Mouse (Mus musculus): ENCODE data around the gene Pdzd2. TPM values are rescaled to one million over a fixed set of nuclear protein-coding genes. Genes with fewer than 3 reads are reported as not detected.

The Pdzd2 gene
- polyA plus RNA-seq, 1 experiment from 2014 or later = 4.7 TPM

DNA sequence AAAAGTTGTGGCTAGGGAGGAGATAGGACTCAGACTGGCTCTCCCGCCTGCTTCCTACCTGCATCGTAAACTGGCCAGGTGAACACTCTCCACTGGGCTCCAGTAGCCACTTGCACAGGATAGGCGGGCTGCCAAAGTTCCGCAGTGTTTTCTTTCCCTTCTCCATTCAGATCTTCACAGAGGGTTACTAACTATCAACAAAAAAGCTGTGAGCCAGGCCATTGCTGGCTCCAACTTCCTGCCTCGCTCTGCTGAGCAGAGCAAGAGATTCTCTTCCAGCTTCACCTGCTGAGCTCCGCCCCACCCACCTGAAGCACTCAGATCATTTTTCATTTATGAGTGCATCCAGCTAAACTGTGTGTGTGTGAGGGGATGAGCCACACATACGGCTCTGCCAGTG lies 246.5 kb downstream of the Pdzd2 start:
- H3K9me3 ChIP-seq = no peaks in the 10 kb centered on the region
- no peak overlapping the region for H3K27ac ChIP-seq
- H3K27me3 ChIP-seq (ENCODE audit: poor library complexity, severe bottlenecking) = no peaks in the 10 kb centered on the region
- no peak for DNase-seq (ENCODE audit: extremely low spot score, low spot score)
- no peak overlapping the region for H3K4me3 ChIP-seq
- H3K36me3 ChIP-seq (replicated peaks) = no peaks in the 10 kb centered on the region
- peaks cover 18% of the 10 kb centered on the region for H3K4me1 ChIP-seq
- WGBS = 70% methylated on average over 7 of the region's 7 CpGs

DNA sequence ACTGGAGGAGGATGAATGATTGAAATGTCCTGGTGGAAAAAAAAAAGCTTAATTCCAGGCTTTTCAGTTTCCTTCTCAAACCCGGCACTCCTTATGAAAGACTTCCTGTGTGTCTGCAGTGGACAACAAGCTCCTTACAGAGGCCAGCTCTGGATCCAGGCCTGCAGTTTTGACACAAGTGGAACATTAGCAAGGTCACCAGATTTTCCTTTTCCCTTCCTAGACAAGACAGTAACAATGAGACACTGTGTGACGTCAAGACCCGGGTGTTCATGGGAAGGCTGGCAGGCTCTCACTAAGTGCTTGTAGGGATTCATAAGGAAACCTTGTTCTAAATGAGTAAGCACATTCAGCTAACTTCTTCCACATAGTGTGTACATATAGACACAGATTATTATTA lies 248.8 kb downstream of the Pdzd2 start:
- H3K36me3 ChIP-seq (replicated peaks) = no peaks in the 10 kb centered on the region
- no peaks in the 10 kb centered on the region for H3K27me3 ChIP-seq (ENCODE audit: poor library complexity, severe bottlenecking)
- H3K4me1 ChIP-seq = peaks cover 23% of the 10 kb centered on the region
- no peak overlapping the region for H3K4me3 ChIP-seq
- H3K27ac ChIP-seq = no peak overlapping the region
- 42% methylated on average over 3 of the region's 3 CpGs for WGBS
- DNase-seq (ENCODE audit: extremely low spot score, low spot score) = no peak
- H3K9me3 ChIP-seq = no peaks in the 10 kb centered on the region

DNA sequence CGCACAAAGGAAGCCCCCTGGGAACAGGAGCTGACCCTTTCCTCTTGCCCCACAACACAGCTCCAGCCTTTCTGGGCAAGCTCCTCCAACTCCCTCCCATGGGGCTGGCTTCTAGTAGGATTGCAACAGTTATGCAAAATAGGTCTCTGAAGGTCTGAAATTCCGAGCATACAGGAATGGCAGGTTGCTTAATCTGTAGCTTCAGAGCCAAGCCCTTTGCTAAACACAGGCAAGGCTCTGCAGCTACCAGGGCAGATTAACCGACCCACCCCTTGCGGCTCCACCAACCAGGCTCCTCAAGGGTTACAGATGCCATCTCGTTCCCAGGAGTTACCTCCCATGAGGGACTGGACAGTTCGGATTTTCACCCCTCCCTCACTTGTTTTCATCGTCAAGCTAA lies 249.2 kb downstream of the Pdzd2 start:
- H3K4me1 ChIP-seq = peaks cover 23% of the 10 kb centered on the region
- H3K4me3 ChIP-seq = no peak overlapping the region
- DNase-seq (ENCODE audit: extremely low spot score, low spot score) = no peak
- H3K9me3 ChIP-seq = no peaks in the 10 kb centered on the region
- H3K36me3 ChIP-seq (replicated peaks) = no peaks in the 10 kb centered on the region
- 0 out of 2 replicates have a peak overlapping the region, but pooled peaks have one; percentile 9 for H3K27ac ChIP-seq
- WGBS = 13% methylated on average over 7 of the region's 7 CpGs
- H3K27me3 ChIP-seq (ENCODE audit: poor library complexity, severe bottlenecking) = no peaks in the 10 kb centered on the region

DNA sequence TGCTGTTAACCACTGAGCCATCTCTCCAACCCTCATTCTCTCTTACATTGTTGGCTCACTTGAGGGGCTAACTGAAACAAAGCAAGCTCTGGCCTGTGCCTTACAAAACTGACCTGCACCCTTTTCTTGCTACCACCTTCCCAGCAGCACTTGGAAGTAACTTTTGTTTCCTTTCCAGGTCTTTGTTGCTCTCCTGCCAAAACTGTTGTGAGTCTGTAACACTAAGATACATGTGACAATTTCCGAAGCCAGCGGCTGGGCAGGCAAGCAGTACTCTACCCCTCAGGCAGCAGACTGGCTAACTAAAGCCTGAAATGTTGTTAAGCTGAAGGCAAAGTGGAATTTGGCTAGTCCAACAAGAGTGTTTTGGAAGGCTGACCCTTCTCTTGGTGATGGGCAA lies 251.4 kb downstream of the Pdzd2 start:
- Histone ChIP-seq H3K36me3 (replicated peaks) (no peaks in the 10 kb centered on the region), H3K27ac (no peak overlapping the region), H3K4me1 (peaks cover 23% of the 10 kb centered on the region), H3K4me3 (no peak overlapping the region), H3K9me3 (no peaks in the 10 kb centered on the region), H3K27me3 (ENCODE audit: poor library complexity, severe bottlenecking) (no peaks in the 10 kb centered on the region)
- DNase-seq (ENCODE audit: extremely low spot score, low spot score) = no peak
- 94% methylated on average over 2 of the region's 2 CpGs for WGBS

DNA sequence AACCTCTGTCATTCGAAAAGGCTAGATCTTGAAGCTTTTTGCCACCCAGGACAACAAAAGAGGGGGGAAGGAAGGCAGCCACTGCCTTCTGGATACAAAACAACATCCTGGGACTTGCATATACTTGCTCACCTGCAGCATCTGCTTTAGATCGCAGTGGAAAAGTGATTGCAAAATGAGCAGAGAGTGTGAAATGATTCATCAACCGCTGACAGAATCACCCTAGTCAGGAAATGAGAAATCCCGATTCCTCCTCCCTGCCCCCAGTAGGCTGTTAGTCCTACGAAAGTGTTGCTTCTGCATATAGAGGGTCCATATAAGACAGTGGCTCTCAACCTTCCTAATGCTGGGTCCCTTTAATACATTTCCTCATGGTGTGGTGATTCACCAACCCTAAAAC lies 258.5 kb downstream of the Pdzd2 start:
- WGBS = 89% methylated on average over 5 of the region's 5 CpGs
- H3K27ac ChIP-seq = peak overlapping the region; percentile 81

DNA sequence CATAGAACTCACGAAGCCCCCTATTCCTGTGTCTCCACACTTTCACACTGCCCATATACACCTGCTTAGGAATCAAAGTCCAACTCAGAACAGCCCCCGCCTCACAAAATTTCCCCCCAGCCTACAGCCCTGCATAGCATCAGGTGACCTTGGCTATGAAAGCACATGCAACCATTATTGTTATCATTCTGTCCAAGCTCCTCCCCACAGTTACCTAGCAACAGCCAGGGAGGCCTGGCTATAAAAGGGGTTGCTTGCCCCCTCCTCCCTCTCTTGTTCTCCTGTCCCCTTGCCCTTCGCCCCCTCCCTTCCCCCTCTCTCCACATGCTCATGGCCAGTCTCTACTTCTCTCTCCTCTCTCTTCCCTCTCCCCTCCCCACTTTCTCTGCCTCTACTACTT lies 259.4 kb downstream of the Pdzd2 start:
- Histone ChIP-seq H3K9me3 (no peaks in the 10 kb centered on the region; the same call in 1 of the 2 replicates), H3K4me1 (peaks cover 22% of the 10 kb centered on the region), H3K36me3 (replicated peaks) (no peaks in the 10 kb centered on the region), H3K4me3 (no peak overlapping the region), H3K27me3 (ENCODE audit: poor library complexity, severe bottlenecking) (no peaks in the 10 kb centered on the region), H3K27ac (peak overlapping the region; percentile 81)
- peak; percentile 39 for DNase-seq (ENCODE audit: extremely low spot score, low spot score)
- 68% methylated on average over 3 of the region's 3 CpGs for WGBS

More for the DNA sequence above, 258.5 kb downstream of the Pdzd2 start:
- Histone ChIP-seq H3K4me1 (peaks cover 25% of the 10 kb centered on the region), H3K27me3 (ENCODE audit: poor library complexity, severe bottlenecking) (no peaks in the 10 kb centered on the region), H3K9me3 (no peaks in the 10 kb centered on the region; the same call in 1 of the 2 replicates), H3K36me3 (replicated peaks) (no peaks in the 10 kb centered on the region), H3K4me3 (no peak overlapping the region)
- no peak for DNase-seq (ENCODE audit: extremely low spot score, low spot score)

DNA sequence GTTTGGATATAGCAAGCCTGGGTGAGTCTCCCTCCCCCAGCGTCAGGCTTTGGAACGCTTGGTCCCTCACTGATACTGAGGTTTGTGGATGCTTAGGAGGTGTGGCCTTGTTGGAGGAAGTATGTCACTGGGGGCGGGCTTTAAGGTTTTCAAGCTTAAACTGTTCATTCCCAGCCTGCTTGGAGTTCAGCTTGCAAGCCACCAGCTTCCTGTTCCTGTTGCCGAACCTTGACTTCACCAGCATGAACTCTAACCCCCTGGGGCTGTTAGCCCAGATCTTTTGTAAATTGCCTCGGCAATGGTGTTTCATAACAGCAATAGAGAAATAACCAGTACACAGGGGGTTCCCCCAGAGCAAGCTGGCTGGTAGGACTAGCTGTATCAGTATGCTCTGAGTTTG lies 260.4 kb downstream of the Pdzd2 start:
- H3K9me3 ChIP-seq = no peaks in the 10 kb centered on the region; the same call in 1 of the 2 replicates
- 69% methylated on average over 5 of the region's 5 CpGs for WGBS
- peak overlapping the region; percentile 81; the same call in 1 of the 2 replicates for H3K27ac ChIP-seq
- no peak overlapping the region for H3K4me3 ChIP-seq
- H3K4me1 ChIP-seq = peaks cover 22% of the 10 kb centered on the region
- H3K36me3 ChIP-seq (replicated peaks) = no peaks in the 10 kb centered on the region
- DNase-seq (ENCODE audit: extremely low spot score, low spot score) = no peak
- no peaks in the 10 kb centered on the region for H3K27me3 ChIP-seq (ENCODE audit: poor library complexity, severe bottlenecking)

DNA sequence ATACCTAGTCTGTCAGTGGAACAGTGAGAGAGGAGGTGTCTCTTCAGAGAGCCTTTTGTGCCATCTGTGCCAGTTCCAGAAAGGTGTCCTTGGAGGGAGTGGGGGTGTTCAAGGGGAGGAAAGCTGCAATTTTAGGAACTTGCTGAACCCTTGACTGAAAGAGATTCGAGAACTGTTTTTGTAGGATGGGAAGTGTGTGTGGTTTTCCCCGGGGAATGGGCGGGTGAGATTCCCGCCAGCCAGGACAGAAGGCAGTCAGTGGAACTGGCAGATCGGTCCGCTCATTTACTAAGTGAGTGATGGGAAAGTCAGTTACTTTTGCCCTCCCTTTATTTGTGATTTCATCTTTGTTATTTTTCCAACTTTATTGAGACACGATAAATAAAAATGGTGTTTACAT lies 266.1 kb downstream of the Pdzd2 start:
- Histone ChIP-seq H3K9me3 (no peaks in the 10 kb centered on the region), H3K36me3 (replicated peaks) (no peaks in the 10 kb centered on the region), H3K27me3 (ENCODE audit: poor library complexity, severe bottlenecking) (no peaks in the 10 kb centered on the region), H3K4me3 (no peak overlapping the region), H3K27ac (no peak overlapping the region), H3K4me1 (peaks cover 18% of the 10 kb centered on the region)
- no peak for DNase-seq (ENCODE audit: extremely low spot score, low spot score)
- WGBS = 84% methylated on average over 7 of the region's 7 CpGs

DNA sequence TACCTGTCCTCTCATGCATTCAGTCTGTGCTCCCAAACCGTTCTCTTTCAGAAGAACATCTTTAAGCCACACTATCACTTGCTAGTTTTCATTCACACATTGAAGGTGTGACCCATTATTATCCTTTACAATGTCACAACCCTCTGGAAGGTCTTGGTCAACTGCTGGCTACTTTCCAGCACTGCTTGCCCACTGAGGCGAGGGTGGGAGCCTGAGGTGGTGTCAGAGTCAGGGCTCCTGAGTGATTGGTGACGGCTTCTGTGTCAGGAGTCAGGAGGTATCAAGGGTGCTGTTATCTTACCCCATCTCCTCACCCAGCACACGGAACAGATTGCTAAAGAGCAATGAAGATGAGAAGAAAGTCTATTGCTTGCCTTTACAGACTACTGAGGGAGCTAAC lies 267.1 kb downstream of the Pdzd2 start:
- Histone ChIP-seq H3K36me3 (replicated peaks) (no peaks in the 10 kb centered on the region), H3K4me3 (no peak overlapping the region), H3K9me3 (no peaks in the 10 kb centered on the region), H3K27me3 (ENCODE audit: poor library complexity, severe bottlenecking) (no peaks in the 10 kb centered on the region), H3K4me1 (peaks cover 18% of the 10 kb centered on the region), H3K27ac (no peak overlapping the region)
- WGBS = 90% methylated on average over 4 of the region's 4 CpGs
- no peak for DNase-seq (ENCODE audit: extremely low spot score, low spot score)

DNA sequence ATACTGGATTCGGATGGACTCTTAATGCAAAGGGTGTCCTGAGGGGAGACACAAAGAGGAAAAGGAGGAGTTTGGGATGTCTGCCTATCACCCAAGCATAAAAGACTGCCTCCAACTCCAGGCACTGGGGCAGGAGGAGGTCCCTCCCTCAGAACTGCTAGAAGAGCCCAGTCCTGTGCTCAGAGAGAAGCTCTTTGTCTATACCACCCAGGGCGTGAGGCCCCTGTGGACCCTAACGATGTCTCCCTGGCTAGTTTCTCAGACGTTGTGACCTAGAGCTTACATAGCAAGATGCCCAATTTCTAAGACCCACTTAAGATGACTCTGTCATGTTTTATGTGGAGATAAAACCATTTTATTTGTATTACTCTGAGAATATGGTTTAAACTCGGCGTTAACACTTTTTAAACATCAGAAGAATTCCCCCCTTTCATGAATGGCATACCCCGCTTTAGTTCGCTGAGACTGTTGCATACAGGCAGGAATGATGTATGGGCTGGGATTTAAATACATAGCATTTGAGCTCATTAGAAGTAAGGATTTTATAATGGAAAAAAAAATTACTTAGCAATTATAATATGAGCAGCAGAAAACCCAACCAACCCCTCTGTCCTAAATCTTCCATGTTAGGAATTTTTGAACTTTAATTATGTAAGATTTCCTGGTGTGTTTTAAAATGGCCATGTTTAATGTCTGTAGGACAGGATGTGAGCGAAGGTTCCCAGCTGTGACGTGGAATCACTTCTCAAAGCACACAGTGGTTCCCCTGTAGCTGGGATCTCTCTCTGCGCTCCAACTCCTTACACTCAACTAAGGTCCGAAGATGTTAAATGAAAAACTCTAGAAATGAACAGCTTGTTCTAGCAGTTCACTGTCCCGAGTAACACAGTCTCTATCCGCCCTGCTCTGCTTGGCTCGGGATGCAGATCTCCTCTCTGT lies 268.6 kb downstream of the Pdzd2 start:
- H3K27me3 ChIP-seq (ENCODE audit: poor library complexity, severe bottlenecking) = no peaks in the 10 kb centered on the region
- H3K27ac ChIP-seq = 0 out of 2 replicates have a peak overlapping the region, but pooled peaks have one; percentile 58
- DNase-seq (ENCODE audit: extremely low spot score, low spot score) = no peak
- H3K36me3 ChIP-seq (replicated peaks) = no peaks in the 10 kb centered on the region
- no peak overlapping the region for H3K4me3 ChIP-seq
- no peaks in the 10 kb centered on the region for H3K9me3 ChIP-seq
- peaks cover 22% of the 10 kb centered on the region for H3K4me1 ChIP-seq
- WGBS = 64% methylated on average over 15 of the region's 15 CpGs

DNA sequence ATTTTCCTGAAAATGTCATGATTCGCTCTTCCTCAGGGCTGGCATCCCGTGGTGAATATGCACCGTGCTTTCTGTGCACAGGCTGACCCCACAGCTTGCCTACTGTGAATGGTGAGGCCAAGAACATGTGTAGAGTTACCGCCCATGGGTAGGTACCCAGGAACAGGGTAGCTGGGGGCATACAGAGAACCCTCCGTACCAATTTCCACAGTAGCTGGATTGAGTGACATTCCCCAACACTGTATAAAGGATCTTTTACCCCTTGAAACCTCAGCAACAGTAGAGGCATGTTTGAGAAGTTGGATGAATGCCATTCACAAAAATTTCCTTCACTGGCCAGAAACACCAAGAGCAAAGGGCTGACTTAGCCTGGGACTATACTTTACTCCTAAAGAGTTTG lies 271.1 kb downstream of the Pdzd2 start:
- no peak for DNase-seq (ENCODE audit: extremely low spot score, low spot score)
- Histone ChIP-seq H3K4me3 (no peak overlapping the region), H3K9me3 (no peaks in the 10 kb centered on the region), H3K27me3 (ENCODE audit: poor library complexity, severe bottlenecking) (no peaks in the 10 kb centered on the region), H3K36me3 (replicated peaks) (no peaks in the 10 kb centered on the region), H3K4me1 (peaks cover 22% of the 10 kb centered on the region), H3K27ac (no peak overlapping the region)
- WGBS = 90% methylated on average over 5 of the region's 5 CpGs

DNA sequence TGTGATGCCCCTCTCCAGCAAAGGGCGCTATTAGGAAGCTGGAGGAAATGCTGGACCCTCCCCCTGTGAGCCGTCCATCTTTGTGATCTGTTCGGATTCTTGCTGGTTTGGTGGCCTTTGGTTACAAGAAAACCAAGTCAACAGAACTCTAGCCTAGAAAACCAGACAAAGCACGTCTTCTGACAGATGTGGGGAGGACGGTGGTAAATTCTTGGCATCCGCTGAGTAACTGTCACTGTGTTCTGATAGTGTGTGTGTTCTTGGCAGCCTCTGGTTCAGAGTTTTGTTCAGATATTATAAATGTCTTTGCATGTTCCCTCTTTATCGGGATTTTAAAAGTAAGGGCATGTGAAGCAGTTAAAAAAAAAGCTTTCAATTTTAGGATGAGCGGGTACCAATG lies 274.0 kb downstream of the Pdzd2 start:
- Histone ChIP-seq H3K4me3 (no peak overlapping the region), H3K27me3 (ENCODE audit: poor library complexity, severe bottlenecking) (no peaks in the 10 kb centered on the region), H3K9me3 (no peaks in the 10 kb centered on the region), H3K27ac (no peak overlapping the region), H3K36me3 (replicated peaks) (no peaks in the 10 kb centered on the region), H3K4me1 (peaks cover 7% of the 10 kb centered on the region)
- DNase-seq (ENCODE audit: extremely low spot score, low spot score) = no peak
- 93% methylated on average over 8 of the region's 8 CpGs for WGBS

DNA sequence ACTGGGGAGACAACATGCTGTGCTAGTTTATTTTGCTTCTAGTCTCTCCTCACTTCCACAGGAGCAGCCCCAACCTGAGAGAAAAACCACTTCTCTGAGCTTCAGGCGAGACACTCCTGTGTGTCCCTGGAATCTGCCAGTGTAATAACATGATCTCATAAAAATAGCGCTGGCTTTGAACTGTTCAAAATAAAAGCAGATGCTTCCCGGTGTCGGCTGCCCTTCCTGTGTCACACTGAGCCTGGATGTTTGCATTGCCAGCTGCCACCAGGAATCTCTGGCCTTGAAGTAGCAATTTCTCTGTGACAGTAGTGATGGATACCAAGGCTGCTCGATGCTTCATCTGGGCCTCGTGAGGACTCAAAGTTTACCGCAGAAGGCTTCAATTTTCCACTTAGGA lies 282.9 kb downstream of the Pdzd2 start:
- 68% methylated on average over 7 of the region's 7 CpGs for WGBS
- Histone ChIP-seq H3K4me1 (peaks cover 13% of the 10 kb centered on the region; the same call in 1 of the 2 replicates), H3K27me3 (ENCODE audit: poor library complexity, severe bottlenecking) (no peaks in the 10 kb centered on the region), H3K9me3 (no peaks in the 10 kb centered on the region), H3K27ac (no peak overlapping the region), H3K36me3 (replicated peaks) (no peaks in the 10 kb centered on the region), H3K4me3 (no peak overlapping the region)
- no peak for DNase-seq (ENCODE audit: extremely low spot score, low spot score)

Measured in forebrain, embryonic 10.5 days (tissue).